Mouse (Mus musculus): ENCODE measurements at regions not wholly inside any gene's neighbourhood (a gene's known extent, or its start where the extent isn't known, plus 50 kb on each side); places are given as distances from the start of the nearest gene placed in this dataset.

DNA sequence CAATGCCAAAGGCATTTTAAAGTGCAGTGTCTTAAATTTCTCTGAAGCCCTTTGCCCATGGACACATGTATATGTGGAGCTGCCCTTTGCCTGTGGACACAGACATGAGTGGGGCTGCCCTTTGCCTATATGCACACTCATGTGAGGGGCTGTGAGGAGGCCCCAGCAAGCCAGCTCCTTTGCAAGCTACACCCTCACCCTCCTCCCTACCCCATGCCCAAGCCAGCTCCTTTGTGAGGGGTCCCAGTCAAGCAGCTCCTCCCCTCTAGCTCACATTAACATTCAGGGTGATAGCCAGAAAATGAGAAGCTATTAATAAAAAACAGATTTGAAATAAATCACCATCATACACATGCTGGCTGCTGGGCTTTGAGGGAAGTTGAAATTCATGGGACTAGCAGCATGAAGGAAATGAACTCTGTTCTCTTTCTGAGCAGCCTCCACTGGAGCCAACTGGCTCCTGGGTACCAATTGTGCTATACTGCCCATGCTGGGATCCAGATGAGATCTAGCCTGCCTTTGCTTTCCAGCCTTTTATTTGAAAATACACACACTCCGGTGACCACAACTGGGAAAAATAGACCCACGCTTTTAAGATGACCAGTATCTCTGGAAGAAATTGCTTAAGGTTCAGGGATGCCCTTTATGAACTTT is 151.4 kb downstream of the Abcc12 start:
- DNase-seq (ENCODE audit: low spot score) (no peak), ATAC-seq (replicated peaks; ENCODE audit: low FRiP score) (no peak)

DNA sequence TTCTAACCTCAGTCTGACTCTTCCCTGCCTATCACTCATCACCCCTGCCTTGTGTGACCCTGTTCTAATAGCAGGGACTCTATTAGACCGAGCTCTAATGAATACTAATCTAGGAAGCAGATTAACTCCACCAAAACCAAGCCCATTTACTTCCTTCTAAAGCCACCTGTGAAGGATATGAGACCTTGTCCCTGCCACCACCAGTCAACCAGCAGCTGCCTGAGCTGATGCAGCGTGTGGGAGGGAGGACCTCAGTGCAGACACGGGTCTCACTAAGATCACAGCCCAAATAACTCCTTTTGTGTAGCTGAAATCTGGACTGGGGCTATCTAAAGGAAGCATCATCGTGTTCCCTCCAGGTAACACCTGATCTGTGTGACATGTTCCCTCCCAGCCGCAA is 152.4 kb downstream of the Abcc12 start:
- Histone ChIP-seq H3K9ac (ENCODE audit: low read length) (no peak overlapping the region), H3K4me2 (ENCODE audit: low read depth, low read length, severe bottlenecking) (no peak overlapping the region), H3K27me3 (ENCODE audit: control insufficient read depth, insufficient read depth, low read length) (no peaks in the 10 kb centered on the region), H3K27ac (ENCODE audit: low read depth, low read length) (no peak overlapping the region), H3K36me3 (ENCODE audit: control insufficient read depth, insufficient read depth, low read length) (no peaks in the 10 kb centered on the region), H3K4me3 (ENCODE audit: low read depth, low read length) (no peak overlapping the region), H3K9me3 (ENCODE audit: control insufficient read depth, low read length) (no peaks in the 10 kb centered on the region), H3K4me1 (replicated peaks; ENCODE audit: control insufficient read depth, insufficient read depth, low read length) (no peaks in the 10 kb centered on the region)
- DNase-seq (ENCODE audit: low spot score) (no peak), ATAC-seq (replicated peaks; ENCODE audit: low FRiP score) (no peak)
- 54% methylated on average over 5 of the region's 5 CpGs for WGBS

More for the DNA sequence above, 151.4 kb downstream of the Abcc12 start:
- WGBS, result 92% methylated on average over 2 of the region's 2 CpGs
- Histone ChIP-seq H3K4me1 (replicated peaks; ENCODE audit: control insufficient read depth, insufficient read depth, low read length) (no peaks in the 10 kb centered on the region), H3K9ac (ENCODE audit: low read length) (no peak overlapping the region), H3K36me3 (ENCODE audit: control insufficient read depth, insufficient read depth, low read length) (no peaks in the 10 kb centered on the region), H3K27me3 (ENCODE audit: control insufficient read depth, insufficient read depth, low read length) (no peaks in the 10 kb centered on the region), H3K9me3 (ENCODE audit: control insufficient read depth, low read length) (no peaks in the 10 kb centered on the region), H3K4me3 (ENCODE audit: low read depth, low read length) (no peak overlapping the region), H3K4me2 (ENCODE audit: low read depth, low read length, severe bottlenecking) (no peak overlapping the region), H3K27ac (ENCODE audit: low read depth, low read length) (no peak overlapping the region)

DNA sequence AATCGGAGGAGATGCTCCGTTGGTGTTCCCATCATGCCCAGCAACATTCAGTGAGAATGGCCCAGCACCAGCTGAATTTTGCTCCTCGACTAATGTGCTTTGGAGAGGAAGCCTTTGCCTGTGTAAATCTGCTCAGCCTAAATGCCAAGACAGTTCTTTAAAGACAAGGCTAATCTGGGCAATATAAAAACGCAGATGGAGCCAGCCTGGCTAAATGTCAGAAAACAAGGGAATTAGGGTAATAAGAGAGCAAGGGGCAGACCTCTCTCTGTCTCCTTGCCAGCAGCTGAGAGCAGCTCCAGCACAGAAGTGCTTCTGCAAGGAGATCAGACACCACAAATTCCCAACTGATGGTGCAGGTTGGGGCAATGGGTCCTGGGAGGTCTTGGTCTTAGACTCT is 154.4 kb downstream of the Abcc12 start:
- Histone ChIP-seq H3K4me3 (ENCODE audit: low read depth, low read length) (no peak overlapping the region), H3K36me3 (ENCODE audit: control insufficient read depth, insufficient read depth, low read length) (no peaks in the 10 kb centered on the region), H3K9me3 (ENCODE audit: control insufficient read depth, low read length) (no peaks in the 10 kb centered on the region), H3K4me2 (ENCODE audit: low read depth, low read length, severe bottlenecking) (no peak overlapping the region), H3K27me3 (ENCODE audit: control insufficient read depth, insufficient read depth, low read length) (no peaks in the 10 kb centered on the region), H3K4me1 (replicated peaks; ENCODE audit: control insufficient read depth, insufficient read depth, low read length) (no peaks in the 10 kb centered on the region), H3K27ac (ENCODE audit: low read depth, low read length) (no peak overlapping the region), H3K9ac (ENCODE audit: low read length) (no peak overlapping the region)
- WGBS, result 68% methylated on average over 4 of the region's 4 CpGs
- ATAC-seq (replicated peaks; ENCODE audit: low FRiP score), result no peak
- DNase-seq (ENCODE audit: low spot score), result no peak

DNA sequence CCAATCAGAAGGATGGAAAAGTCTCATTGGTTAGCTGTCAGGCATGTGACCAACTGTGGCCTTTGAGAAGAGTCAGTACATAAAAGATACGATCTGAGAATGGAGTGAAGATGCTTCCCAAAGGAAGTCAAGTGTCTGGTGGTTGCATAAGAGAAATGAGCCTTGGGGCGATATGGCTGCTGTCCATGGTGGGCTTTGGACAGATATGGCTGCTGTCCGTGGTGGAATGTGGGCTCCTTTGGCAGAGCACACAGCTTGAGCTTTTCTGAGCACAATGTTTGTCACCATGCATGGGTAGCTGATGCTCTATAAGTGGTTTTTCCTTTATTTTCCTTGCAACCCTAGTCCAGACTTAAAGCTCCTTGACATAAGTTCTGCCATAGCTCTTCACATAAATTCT is 155.1 kb downstream of the Abcc12 start:
- Histone ChIP-seq H3K4me1 (replicated peaks; ENCODE audit: control insufficient read depth, insufficient read depth, low read length) (no peaks in the 10 kb centered on the region), H3K4me3 (ENCODE audit: low read depth, low read length) (no peak overlapping the region), H3K9me3 (ENCODE audit: control insufficient read depth, low read length) (no peaks in the 10 kb centered on the region), H3K27ac (ENCODE audit: low read depth, low read length) (no peak overlapping the region), H3K4me2 (ENCODE audit: low read depth, low read length, severe bottlenecking) (no peak overlapping the region), H3K9ac (ENCODE audit: low read length) (no peak overlapping the region), H3K27me3 (ENCODE audit: control insufficient read depth, insufficient read depth, low read length) (no peaks in the 10 kb centered on the region), H3K36me3 (ENCODE audit: control insufficient read depth, insufficient read depth, low read length) (no peaks in the 10 kb centered on the region)
- WGBS, result 91% methylated on average over 3 of the region's 3 CpGs
- DNase-seq (ENCODE audit: low spot score) (no peak), ATAC-seq (replicated peaks; ENCODE audit: low FRiP score) (no peak)

DNA sequence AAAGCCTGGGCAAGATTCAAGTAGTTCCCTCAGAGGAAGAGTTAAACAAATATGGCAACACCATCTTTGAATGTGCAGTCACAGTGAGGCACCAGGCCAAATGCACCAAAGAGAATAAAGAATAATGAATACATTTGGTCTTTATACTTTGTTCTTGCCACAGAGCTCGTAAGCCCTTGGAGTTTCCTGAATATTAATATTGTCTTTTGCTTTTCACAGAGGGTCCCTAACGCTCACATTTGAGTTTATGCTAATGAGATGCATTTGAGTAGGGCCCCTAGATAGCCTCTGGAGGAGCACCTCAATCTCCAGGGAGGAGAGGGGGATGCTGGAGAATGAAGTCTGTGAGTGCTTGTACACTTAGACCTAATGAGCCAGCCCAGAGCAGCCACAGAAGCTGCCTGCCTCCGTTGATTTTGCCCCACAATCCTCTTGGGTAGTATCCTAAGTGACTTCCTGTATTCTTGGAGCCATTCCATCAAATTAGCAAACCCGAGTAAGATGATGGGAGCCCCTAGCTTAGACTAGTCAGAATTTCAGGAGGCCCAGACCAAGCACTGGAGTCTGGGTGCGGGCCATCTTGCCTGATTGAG is 161.3 kb downstream of the Abcc12 start:
- no peak for ATAC-seq (replicated peaks; ENCODE audit: low FRiP score)
- no peak for DNase-seq (ENCODE audit: low spot score)
- H3K9me3 ChIP-seq (ENCODE audit: control insufficient read depth, low read length), result no peaks in the 10 kb centered on the region
- no peaks in the 10 kb centered on the region for H3K36me3 ChIP-seq (ENCODE audit: control insufficient read depth, insufficient read depth, low read length)
- 74% methylated on average over 5 of the region's 5 CpGs for WGBS
- no peaks in the 10 kb centered on the region for H3K27me3 ChIP-seq (ENCODE audit: control insufficient read depth, insufficient read depth, low read length)
- H3K9ac ChIP-seq (ENCODE audit: low read length), result no peak overlapping the region
- no peaks in the 10 kb centered on the region; the same call in 1 of the 2 replicates for H3K4me1 ChIP-seq (replicated peaks; ENCODE audit: control insufficient read depth, insufficient read depth, low read length)
- no peak overlapping the region for H3K4me2 ChIP-seq (ENCODE audit: low read depth, low read length, severe bottlenecking)
- no peak overlapping the region for H3K4me3 ChIP-seq (ENCODE audit: low read depth, low read length)
- H3K27ac ChIP-seq (ENCODE audit: low read depth, low read length), result no peak overlapping the region

DNA sequence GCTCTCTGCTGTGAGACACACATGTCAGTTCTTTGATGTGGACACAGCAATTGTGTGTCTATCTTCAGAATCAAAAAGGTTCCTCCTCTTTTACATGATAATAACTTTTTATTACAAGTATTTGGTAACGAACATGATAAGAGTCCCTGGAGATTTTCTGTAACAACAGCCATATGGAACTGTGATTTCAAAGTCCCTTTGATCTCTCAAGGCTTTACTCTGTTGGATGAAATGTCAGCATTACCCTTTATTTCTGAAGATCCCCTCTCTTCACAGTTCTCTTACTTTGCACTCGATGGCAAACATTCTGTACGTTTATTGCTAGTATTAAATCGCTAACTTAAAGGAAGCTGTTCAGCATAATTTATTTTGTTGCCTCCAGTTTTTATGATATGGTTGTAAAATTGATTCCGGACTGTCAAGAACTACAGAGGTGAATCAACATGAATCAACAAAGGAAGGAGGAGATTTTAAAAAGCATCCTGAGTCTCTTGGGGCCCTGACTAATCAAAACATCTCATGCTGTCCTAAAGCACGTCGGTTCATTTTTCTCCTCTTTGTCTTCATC is 162.0 kb downstream of the Abcc12 start:
- H3K4me2 ChIP-seq (ENCODE audit: low read depth, low read length, severe bottlenecking), result no peak overlapping the region
- H3K27me3 ChIP-seq (ENCODE audit: control insufficient read depth, insufficient read depth, low read length), result no peaks in the 10 kb centered on the region
- DNase-seq (ENCODE audit: low spot score) (no peak), ATAC-seq (replicated peaks; ENCODE audit: low FRiP score) (no peak)
- WGBS, result 68% methylated on average over 7 of the region's 7 CpGs
- H3K36me3 ChIP-seq (ENCODE audit: control insufficient read depth, insufficient read depth, low read length), result no peaks in the 10 kb centered on the region
- no peak overlapping the region for H3K9ac ChIP-seq (ENCODE audit: low read length)
- H3K9me3 ChIP-seq (ENCODE audit: control insufficient read depth, low read length), result no peaks in the 10 kb centered on the region
- no peak overlapping the region for H3K4me3 ChIP-seq (ENCODE audit: low read depth, low read length)
- H3K4me1 ChIP-seq (replicated peaks; ENCODE audit: control insufficient read depth, insufficient read depth, low read length), result no peaks in the 10 kb centered on the region; the same call in 1 of the 2 replicates
- H3K27ac ChIP-seq (ENCODE audit: low read depth, low read length), result no peak overlapping the region

DNA sequence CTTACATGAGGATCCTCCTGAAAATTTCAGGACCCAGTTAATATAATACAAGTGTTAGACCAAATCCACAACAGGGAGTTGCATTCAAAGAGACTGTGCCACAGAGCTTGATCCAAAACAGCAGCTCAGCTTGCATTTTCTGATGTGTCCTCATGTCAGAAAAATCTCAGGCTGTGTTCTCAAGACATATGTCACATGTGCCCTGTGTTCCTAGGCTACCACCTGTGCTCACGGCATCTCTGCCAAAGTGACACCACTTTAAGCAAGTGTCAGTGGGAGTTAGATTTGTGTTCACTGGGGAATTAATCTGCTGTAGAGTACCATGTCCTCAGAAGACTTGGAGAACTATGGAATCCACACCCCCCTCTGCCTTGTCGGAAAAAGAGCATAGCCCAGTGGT is 165.3 kb downstream of the Abcc12 start:
- no peaks in the 10 kb centered on the region; the same call in 1 of the 2 replicates for H3K4me1 ChIP-seq (replicated peaks; ENCODE audit: control insufficient read depth, insufficient read depth, low read length)
- no peak overlapping the region for H3K4me2 ChIP-seq (ENCODE audit: low read depth, low read length, severe bottlenecking)
- no peak overlapping the region for H3K4me3 ChIP-seq (ENCODE audit: low read depth, low read length)
- 90% methylated on average over 2 of the region's 2 CpGs for WGBS
- H3K27me3 ChIP-seq (ENCODE audit: control insufficient read depth, insufficient read depth, low read length), result no peaks in the 10 kb centered on the region
- no peak for DNase-seq (ENCODE audit: low spot score)
- H3K36me3 ChIP-seq (ENCODE audit: control insufficient read depth, insufficient read depth, low read length), result no peaks in the 10 kb centered on the region
- no peak overlapping the region for H3K27ac ChIP-seq (ENCODE audit: low read depth, low read length)
- ATAC-seq (replicated peaks; ENCODE audit: low FRiP score), result no peak
- no peaks in the 10 kb centered on the region for H3K9me3 ChIP-seq (ENCODE audit: control insufficient read depth, low read length)
- H3K9ac ChIP-seq (ENCODE audit: low read length), result no peak overlapping the region

DNA sequence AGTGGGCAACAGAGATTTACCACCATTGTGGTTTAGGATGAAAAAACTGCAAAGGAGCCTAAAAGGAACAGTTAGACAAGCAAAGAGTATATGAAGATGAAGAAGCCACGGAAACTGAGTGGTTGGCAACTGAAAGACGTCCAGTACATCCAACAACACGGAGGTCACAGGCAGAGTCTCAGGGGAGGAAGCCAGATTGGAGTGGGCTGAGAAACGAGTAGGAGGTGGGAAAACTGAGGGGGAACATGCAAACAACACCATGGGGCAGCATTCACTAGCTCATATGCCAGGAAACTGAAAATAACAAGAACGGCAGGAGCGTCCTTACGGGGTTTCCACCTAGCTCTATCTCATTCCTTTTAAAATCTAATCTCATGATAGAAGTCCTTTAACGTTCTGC is 169.3 kb downstream of the Abcc12 start:
- no peaks in the 10 kb centered on the region for H3K27me3 ChIP-seq (ENCODE audit: control insufficient read depth, insufficient read depth, low read length)
- H3K4me1 ChIP-seq (replicated peaks; ENCODE audit: control insufficient read depth, insufficient read depth, low read length), result no peaks in the 10 kb centered on the region
- H3K27ac ChIP-seq (ENCODE audit: low read depth, low read length), result no peak overlapping the region
- no peak overlapping the region for H3K4me2 ChIP-seq (ENCODE audit: low read depth, low read length, severe bottlenecking)
- H3K36me3 ChIP-seq (ENCODE audit: control insufficient read depth, insufficient read depth, low read length), result no peaks in the 10 kb centered on the region
- no peak for DNase-seq (ENCODE audit: low spot score)
- ATAC-seq (replicated peaks; ENCODE audit: low FRiP score), result no peak
- no peak overlapping the region for H3K4me3 ChIP-seq (ENCODE audit: low read depth, low read length)
- no peak overlapping the region for H3K9ac ChIP-seq (ENCODE audit: low read length)
- no peaks in the 10 kb centered on the region for H3K9me3 ChIP-seq (ENCODE audit: control insufficient read depth, low read length)
- WGBS, result 84% methylated on average over 8 of the region's 8 CpGs

DNA sequence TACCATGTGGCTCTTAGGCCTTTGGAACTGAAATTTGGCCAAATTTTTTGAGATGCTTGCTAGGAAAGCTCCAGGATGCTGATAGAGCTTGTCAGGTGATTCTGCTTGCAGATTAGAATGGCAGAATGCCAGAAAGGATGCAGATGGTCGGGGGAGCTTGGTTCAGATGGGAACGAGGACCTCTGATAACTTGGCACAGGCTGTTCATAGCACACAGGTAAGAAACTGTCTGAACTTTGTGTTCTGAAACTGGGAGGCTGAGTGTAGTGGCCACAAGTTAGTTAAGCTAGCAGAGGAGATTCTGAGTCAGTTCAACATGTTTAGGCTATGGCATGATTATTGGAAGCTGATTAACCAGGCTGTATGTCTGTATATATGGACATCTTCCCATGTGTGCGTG is 174.3 kb downstream of the Abcc12 start:
- no peak overlapping the region for H3K4me2 ChIP-seq (ENCODE audit: low read depth, low read length, severe bottlenecking)
- no peak overlapping the region for H3K4me3 ChIP-seq (ENCODE audit: low read depth, low read length)
- H3K9me3 ChIP-seq (ENCODE audit: control insufficient read depth, low read length), result no peaks in the 10 kb centered on the region
- ATAC-seq (replicated peaks; ENCODE audit: low FRiP score) (no peak), DNase-seq (ENCODE audit: low spot score) (no peak)
- no peaks in the 10 kb centered on the region for H3K27me3 ChIP-seq (ENCODE audit: control insufficient read depth, insufficient read depth, low read length)
- H3K4me1 ChIP-seq (replicated peaks; ENCODE audit: control insufficient read depth, insufficient read depth, low read length), result no peaks in the 10 kb centered on the region
- H3K9ac ChIP-seq (ENCODE audit: low read length), result no peak overlapping the region
- H3K36me3 ChIP-seq (ENCODE audit: control insufficient read depth, insufficient read depth, low read length), result no peaks in the 10 kb centered on the region
- H3K27ac ChIP-seq (ENCODE audit: low read depth, low read length), result no peak overlapping the region
- WGBS, result 86% methylated on average over 3 of the region's 3 CpGs

Measured in forebrain, embryonic 11.5 days (tissue).